Mouse (Mus musculus): ENCODE data around the gene Ccdc33.

Ccdc33 gene

DNA sequence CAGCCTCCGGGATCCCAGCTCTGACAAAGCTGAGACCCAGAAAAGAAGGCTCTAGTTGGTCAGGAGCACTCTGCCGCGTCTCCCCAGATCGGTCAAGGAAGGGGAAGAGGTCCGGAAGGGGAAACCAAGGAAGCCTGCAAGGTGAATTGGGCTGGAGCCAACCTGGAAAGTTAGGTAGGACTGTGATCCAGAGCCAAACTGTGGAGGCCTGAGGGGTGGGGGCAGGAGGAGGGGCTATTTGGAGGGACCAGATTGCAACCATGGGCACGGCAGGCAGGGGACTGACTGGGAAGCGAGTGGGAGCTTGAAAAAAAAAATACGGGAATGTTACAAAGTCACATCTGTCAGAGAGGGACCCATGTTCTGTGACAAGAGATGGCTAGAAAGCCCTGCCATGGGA is 10.9 kb upstream of the Ccdc33 start:
- no peak for DNase-seq (ENCODE audit: low read depth)

DNA sequence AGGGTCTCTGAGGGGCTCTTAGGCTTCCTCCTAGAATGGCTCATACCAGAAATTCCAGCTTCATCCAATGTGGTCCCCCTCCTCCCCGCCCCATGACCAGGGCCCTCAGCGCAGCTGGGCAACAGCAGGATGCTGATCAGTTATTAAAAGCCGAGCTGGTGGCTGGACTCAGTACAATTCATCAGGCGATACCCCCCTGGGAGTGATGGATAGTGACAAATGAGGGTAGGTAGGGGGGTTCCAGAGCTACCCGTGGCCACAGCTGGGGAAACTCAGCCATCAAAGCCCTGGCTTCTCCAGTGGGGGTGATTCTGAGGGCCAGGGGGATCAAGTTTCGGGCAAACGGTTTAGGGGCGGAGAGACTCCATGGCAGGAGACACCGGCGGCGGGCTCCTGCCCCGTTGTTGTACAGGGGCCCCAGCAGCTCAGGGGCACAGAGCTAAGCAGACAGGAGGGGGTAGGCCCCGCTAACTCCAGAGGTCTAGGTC is 10.3 kb upstream of the Ccdc33 start:
- no peak for DNase-seq (ENCODE audit: low read depth)

DNA sequence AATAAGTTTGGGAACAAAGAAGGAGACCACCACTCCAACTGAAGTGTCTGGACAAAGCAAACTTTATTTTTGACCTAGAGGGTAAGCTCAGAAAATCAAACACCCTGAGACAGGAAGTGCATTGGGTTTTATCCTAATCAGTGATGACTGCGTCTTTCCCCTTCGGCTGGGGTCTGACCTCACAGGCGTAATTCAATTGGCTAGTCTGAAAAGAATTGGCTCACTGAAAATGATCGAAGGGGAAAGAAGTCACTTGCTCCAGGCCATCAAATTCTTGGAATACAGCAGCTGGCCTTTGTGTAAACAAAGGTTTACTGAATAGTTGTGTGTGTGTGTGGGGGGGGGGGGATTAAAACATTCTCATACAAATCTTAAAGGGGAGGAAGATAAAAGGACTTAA is 7.2 kb upstream of the Ccdc33 start:
- DNase-seq (ENCODE audit: low read depth), result no peak

DNA sequence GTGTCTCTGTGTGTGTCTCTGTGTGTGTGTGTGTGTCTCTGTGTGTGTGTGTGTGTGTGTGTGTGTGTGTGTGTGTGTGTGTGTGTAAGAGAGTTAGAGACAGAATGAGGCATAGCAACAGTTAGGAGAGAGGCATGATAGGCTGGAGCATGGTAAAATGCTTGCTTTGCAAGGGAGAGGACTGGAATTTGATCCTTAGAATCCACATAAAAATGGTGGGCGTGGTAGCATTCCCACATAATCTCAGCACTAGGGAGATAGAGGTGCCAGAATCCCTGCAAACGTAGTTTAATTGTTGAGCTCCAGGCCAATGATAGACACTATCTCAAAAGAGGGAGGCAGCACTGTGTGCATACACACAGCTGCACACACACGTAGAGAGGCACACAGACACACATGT is 6.5 kb upstream of the Ccdc33 start:
- no peak for DNase-seq (ENCODE audit: low read depth)

DNA sequence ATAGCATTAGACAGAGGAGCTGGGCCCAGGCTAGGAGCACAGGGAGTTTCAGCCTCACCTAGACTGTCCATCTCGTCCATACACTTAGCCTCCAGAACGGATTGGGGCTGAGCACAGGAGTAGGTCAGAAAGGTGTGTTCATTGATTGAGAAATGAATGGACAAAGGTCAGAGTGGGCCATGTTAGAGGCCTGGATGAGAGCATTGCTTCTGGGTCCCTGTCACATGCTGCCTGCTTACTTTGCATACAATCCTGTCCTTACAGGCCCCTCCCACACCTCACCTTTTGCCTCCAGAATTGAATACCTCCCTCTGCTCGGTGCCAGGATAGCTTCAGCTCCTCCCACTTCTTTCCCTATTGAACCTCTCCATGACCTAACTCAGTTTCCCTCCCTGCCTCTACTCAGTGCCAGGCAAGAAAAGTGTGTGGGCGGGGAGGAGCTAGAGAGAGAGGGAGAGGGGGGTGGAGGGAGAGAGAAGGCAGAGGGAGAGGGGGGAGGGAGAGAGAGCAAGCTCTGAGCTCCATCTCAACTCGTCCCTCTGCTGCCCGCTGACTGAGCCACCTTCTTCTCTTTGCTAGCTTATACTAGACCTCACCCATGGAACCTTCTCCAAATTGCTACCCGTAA is 2.5 kb downstream of the Ccdc33 start:
- no peak for DNase-seq (ENCODE audit: low read depth)

DNA sequence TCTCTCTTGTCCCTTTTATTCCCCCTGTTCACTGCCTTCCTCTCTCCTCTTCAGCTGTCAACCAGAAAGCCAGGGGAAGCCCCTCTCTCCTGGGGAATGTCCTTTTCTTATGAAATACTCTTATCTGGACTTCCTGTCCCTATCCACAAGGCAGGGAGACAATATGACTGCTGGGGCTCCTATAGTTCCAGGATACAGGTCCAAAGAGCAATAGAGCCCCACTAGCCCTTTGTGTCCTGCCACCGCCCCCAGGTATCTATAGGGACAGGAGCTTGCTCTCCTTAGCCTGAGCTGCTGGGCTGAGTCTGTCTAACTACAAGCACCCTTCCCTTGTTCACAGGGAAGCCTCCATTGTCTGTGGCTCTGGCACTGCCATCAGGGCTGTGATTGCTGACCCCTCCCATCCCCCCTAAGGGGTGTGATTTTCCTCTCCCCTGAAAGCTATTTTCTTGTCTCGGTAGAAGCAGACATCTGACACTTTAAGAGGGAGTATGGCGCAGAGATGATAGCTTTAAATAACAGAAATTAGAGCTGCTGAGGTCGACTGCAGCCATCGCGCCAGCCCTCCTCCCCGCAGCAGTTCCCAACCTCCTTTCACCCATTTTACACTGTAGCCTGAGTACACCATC is 3.2 kb downstream of the Ccdc33 start:
- DNase-seq (ENCODE audit: low read depth), result no peak

DNA sequence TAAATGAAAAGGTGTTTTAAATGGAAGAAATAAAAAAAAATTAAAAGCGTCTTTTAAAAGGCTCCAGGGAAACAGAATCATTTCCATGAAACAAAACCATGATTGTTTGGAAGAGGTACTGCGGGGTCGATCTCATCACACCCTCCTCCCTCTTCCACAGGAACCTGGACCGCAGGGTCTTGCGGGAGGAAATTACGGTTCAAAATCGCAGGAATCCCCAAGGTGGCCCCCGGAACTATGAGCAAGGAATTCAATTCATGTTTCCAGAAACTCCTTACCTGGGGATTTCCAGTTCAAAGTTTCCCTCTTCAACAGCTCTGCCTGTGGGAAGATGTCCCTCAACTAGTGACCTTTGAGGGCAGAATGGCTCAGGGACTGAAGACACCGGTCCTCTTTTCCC is 4.6 kb downstream of the Ccdc33 start:
- DNase-seq (ENCODE audit: low read depth), result no peak

DNA sequence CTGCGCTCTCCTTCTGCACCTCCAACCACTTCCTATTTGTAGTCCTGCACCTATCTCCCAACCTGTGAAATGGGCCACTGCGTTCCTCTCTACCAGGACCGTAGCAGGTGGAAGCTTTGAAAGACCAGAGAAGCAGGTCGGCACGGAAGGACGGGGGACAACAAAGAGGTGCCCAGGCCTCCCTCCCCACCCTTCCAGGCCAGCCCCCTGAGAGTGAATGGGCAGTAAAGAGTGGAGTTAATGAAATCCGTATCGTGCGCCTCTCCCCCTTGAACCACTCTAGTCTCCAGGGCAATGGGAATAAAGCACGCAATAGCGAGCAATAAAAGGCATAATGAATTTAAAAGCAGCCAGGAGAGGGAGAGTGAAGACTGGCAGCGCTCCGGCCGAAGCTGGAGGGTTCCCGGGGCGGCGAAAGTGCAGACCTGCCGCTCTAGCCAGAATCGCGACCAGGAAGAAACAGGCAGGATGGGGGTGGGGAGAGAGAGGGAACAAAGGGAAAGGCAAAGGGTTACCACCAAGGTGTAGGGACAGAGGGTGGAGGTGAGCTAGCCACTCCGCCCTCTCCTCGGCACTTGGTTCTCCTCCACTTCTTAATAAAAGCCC is 5.2 kb downstream of the Ccdc33 start:
- DNase-seq (ENCODE audit: low read depth), result no peak

DNA sequence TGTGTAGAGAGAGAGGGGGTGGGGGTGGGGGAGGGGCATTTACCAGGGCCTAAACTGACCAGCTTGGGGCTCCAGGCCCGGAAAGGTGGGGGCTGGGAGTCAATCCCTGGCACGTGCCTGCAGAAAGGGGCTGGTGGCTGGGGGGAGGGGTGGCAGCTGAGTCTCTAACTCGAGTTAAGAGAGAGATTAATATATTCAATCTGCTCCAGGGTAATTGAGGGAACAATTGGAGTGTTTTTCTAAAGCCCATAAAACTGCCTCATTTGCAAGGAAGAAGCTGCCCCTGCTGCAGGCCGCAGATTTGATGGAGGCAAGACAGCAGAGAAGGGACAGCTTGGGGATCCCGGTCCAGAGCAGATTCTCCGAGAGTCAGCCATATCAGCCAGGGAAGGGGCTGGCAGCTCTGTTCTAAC is 5.8 kb downstream of the Ccdc33 start:
- DNase-seq (ENCODE audit: low read depth), result no peak

DNA sequence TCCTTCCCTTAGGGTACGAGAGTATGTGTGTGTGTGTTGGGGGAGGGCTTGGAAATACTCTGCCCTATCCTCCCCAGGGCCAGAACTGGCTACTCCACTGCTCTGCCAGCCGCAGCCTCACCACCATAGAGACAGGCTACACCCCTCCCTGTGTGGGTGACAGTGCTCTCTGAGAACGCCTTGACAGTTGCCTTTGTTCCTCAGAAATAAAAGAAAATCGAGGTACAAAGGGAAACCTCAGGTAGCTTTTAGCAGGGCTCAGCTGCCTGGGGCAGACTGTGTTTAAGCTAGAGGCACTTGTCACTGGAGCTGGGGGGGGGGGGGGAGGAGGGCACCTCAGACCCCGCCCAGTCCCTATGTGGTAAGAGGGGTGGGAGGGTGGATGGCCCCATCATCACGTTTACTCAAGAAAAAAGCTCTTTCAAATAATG is 6.3 kb downstream of the Ccdc33 start:
- no peak for DNase-seq (ENCODE audit: low read depth)

DNA sequence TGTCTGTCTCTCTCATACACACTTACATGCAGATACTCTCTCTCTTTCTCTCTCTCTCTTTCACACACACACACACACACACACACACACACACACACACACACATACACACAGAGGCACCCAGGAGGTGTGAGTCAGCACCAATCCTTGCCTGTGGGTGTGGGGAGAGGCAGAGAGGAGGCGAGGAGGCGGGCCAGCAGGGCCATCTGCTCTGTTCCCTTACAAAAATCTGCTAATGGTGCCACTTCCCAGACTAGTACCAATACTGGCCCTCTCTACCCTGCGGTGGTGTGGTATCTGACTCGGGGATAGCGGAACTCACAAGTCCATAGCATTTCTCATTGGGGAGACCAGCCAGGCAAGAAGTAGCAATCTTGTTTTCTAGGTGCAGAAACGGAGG is 7.2 kb downstream of the Ccdc33 start:
- no peak for DNase-seq (ENCODE audit: low read depth)

DNA sequence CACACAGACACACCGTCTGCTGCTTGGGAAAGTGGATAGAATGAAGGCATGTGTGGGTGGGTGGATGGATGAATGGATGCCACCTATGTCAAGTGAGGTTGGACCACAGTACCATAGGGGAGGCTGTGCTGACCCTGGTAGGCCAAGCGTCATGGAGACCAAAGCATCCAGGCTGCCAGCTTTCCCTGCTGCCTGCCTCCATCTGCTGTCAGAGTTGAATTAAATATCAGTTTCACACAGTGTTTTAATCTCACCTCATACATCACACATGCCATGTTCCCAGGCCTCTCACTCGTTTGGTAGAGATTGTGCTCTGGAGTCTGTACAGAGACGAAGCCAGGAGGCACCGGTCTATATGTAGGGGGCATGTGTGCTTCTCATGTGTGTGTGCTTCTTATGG is 7.8 kb downstream of the Ccdc33 start:
- DNase-seq (ENCODE audit: low read depth), result no peak

DNA sequence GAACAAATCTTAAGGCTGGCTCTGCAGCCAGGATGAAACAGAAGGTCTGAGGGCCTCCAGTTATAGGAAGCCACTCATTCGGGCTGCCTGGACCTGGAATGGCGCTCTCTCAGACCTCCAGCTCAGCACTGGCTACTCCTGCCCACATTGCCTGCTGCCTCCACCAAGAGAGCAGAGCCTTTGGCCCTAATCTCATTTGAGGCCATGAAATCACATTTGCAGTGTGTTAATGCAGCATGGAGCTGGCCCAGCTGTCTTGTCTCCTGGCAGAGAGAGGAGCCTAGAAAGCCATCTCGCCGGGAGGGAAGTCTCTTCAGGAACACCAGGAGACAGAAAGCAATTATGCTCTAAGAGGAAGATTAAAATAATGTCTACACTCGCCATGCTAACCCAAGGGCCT is 11.1 kb downstream of the Ccdc33 start:
- no peak for DNase-seq (ENCODE audit: low read depth)

DNA sequence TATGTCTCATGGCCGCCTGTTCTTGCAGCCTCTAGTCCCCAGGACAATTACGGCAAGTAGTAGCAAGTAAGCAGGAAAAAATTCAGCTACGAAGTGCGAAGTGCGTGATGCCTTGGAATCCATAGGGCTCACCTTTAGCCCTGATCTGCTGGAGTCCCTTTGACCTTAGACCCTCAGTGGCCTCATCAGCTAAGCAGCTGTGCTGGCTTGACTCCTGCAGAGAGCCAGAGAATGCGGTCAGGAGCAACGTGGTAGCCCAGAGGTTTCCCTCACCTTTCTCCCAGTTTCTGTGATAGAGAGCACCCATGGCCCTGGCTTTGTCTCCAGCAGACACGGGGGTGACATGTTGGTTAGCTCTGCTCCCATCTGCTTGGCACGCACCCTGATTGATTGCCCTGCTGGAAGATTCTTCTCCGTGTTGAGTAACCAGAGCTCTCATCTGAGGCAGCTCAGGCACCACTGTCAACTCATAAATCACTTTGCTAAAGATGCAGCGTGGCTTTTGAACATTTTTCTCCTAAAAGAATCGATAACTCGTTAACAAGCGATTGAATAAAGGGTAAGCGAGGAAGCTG is 12.9 kb downstream of the Ccdc33 start:
- no peak for DNase-seq (ENCODE audit: low read depth)

DNA sequence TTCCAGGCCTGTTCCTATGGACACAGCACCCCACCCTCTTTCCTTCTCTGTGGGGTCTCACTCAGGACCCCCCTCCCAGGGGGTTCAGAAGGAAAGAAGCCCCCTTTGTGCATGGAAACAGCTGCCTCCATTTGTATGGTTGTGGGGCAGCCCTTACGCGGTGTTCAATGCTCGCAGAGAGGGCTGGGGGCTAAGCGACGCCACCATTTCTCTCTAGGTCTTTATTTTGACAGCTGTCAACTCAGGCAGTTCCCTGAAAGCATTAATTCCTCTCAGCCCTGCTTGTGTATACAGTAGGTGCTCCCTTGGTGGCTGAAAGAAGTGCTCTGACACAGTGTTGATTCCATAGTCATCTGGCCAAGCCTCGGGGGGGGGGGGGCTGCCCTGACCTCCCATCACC is 15.0 kb downstream of the Ccdc33 start:
- no peak for DNase-seq (ENCODE audit: low read depth)

DNA sequence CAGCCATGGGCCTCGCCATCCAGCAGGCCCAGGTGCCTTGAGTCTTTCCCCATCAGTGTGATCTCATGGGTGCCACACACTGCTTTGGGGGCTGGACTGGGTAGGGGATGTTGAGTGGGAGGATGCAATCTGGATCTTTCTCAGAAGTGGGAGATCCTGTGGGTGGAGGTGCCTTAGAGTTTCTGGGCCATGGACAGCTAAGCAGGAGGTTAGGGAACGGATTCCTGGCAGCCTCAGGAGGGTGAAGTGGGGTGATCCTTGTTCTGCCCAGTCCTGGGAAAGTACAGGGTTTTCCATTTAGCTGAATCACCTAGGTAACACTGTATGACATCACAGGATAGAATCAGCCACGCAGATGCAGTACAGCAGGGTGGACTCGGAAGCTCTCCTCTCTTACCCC is 16.6 kb downstream of the Ccdc33 start:
- DNase-seq (ENCODE audit: low read depth), result no peak

DNA sequence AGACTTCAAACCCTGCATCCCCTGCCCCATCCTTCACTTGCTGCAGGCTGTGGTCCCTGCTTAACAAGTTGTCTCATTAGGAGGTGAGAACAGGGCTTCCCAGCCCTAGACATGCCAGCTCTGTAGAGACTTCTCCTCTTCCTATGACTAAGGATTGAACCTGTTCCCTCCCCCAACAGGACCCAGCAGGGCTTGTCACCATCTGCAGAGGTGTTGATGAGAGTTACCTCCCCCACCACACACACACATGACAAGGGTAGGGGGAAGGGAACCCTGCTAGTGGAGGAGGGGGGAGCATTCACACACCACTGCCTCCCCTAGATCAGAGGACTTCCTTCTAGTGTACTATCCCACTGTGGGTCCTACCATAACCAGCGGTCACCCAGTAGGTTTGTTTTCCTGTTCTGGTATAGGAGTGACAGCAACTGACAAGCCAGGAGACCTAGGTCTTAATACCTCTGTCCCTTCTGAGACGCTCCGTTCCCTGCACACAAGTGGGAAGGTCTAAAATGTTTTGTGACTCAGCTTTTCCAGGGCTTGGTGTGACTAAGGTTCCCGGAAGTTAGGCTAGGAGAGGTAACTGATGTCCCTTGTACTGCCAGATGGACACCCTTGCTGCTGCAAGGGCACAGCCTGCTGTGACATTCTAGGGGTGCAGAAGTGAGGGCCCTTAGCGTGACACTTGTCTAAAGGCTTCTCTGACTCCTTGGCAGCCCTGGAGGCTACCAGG is 18.6 kb downstream of the Ccdc33 start:
- no peak for DNase-seq (ENCODE audit: low read depth)

DNA sequence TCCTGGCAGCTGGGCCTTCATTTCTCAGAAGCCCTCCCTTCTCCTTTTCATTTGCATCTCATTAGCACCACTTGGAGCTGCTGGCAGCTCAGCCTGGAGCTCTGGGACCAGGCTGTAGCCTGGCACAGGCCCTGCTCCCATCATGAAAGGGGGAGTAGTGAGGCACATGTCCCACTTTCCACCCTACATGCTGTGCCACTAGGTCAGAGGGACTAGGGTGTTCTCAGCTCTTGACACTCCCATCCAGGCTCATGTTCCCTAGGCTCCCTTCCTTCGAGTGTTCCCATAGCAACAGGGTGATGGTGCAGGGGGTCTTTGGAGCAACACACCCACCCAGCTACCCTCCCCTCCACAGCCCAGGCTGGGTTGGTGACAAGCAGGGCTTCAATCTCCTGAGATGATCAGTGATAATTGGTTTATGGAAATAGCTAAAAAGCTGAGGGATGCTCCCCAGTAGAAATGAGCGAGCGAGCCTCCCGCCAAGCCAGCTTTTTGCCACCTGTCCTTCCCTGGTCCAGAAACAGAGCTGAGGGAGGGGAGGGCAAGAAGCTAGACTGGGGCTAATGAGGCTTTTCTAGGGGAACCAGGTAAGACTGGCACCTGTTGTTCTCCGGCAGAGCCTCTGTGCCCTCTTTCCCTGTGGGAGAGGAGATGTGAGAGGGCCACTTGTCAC is 21.9 kb downstream of the Ccdc33 start:
- no peak for DNase-seq (ENCODE audit: low read depth)

DNA sequence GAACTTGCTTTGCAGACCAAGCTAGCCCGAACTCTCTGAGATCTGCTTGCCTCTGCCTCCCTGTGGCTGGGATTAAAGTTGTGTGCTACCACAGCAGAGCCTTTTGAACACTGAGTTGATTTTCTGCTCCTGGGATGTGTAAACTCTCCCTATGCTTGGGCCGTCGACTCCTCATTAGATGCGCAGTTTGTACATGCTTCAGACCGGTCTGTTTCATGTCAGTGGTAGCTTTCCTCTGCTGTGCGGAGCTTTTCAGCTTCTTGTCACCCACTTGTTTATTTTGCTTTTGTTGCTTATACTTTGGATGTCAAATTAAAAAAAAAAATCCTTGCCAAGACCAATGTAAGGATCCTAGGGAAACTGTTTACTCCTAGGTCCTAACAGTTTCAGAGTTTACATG is 22.6 kb downstream of the Ccdc33 start:
- DNase-seq (ENCODE audit: low read depth), result no peak

DNA sequence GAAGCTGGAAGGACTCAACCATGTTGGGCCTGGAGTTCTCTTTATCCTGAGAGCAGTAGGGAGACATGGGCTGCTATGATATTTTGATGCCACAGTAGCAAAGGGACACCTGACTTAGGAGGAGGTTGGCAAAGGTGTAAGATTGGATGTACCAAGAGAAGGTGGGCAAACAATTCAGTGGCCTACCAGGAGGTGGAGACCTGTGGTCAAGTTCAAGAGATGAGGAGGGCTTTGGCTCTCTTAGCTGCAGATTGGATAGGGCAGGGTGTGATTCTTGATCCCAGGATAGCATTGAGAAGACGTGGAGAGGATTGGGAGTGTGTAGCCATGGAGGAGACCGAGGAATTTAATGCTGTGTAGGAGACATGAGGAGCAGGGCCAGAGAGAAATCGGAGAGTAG is 24.8 kb downstream of the Ccdc33 start:
- DNase-seq (ENCODE audit: low read depth), result no peak

DNA sequence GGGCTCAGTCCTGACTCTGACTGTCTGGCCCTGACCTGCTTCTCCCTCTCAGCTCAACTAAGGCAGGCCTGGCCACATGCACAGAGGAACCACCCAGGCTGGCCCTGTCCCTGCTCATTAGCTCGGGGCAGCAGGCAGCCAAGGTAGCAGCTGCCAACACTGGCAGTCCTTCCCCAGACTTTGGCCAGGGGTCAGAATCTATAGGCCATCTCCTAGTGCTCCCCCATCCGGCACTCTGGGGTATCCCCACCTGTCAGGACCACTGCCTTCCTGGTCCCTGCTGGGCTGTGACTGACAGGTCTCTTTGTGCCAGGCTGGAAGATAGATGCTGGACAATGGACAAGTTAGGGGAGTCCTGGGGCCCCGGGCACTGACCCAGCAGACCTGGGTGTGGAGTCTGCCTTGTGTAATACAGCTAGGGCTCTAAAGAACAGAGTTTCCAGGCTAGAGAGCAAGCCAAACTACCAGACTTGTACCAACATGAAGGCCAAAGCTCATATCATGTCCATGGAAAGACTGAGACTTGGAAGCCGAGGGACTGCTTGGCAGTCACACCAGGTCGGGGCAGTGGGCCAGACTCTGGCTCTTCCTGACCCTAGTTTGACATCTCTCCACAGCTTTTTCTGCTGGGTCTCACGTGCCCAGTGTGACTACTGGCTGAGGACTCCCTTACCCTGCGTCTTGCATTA is 25.9 kb downstream of the Ccdc33 start:
- peak; percentile 70 for DNase-seq (ENCODE audit: low read depth)
